Mouse (Mus musculus): ENCODE results near the gene Rxylt1. TPM values are rescaled to one million over a fixed set of nuclear protein-coding genes. Genes with fewer than 3 reads are reported as not detected.
A peak's percentile ranks its signal among the peaks of the same experiment; 100 is the strongest.

The Rxylt1 gene
- polyA plus RNA-seq, 1 experiment from 2014 or later: 27.7 TPM

DNA sequence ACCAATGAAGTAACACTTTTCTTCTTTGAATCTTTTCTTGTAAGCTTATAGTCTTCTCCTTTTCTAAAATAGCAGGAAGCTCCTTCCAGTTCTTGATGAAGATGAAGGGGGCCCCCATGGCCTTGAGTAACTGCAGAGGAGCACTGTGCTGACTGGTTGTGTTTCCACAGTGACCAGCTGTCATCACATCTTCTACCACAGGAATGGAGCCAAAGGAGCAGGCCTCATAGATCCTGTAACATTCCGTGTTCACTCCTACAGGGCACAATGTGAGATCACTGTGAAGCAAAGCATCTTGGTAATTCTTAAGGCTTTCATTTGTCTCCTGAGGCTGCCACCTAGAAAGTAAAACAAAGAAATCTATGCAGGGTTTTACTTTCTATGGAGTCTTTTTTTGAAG is 15.8 kb downstream of the Rxylt1 start:
- no peak overlapping the region for H3K4me3 ChIP-seq
- ATAC-seq: no peak
- no peak overlapping the region for H3K4me2 ChIP-seq
- no peak overlapping the region for H3K9ac ChIP-seq
- no peaks in the 10 kb centered on the region for H3K27me3 ChIP-seq
- peaks cover 7% of the 10 kb centered on the region; the same call in 1 of the 2 replicates for H3K9me3 ChIP-seq (replicated peaks)
- H3K36me3 ChIP-seq (ENCODE audit: poor library complexity, severe bottlenecking): peaks cover 16% of the 10 kb centered on the region
- no peaks in the 10 kb centered on the region for H3K4me1 ChIP-seq
- 87% methylated on average over 1 of the region's 1 CpGs for WGBS
- H3K27ac ChIP-seq: no peak overlapping the region

DNA sequence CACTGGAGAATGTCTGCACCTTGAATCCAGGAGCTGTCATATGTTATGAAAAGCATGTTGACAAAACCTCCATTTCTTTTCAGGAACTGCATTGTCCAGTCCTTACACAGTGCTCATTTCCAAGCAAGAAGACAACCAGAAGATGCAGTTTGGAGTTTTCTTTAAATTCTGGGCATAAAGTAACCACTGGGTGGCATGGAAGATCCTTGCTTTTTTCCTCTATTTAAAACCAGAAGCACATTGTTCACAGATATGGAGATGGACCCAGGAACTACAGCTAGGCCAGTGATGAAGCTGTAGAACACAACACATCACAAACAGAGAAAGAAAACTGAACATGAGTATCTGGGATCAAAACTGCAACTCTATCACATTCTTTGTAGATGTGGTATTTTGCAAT is 28.0 kb downstream of the Rxylt1 start:
- no peak overlapping the region for H3K9ac ChIP-seq
- H3K27me3 ChIP-seq: no peaks in the 10 kb centered on the region
- H3K9me3 ChIP-seq (replicated peaks): no peaks in the 10 kb centered on the region
- H3K4me1 ChIP-seq: no peaks in the 10 kb centered on the region
- H3K36me3 ChIP-seq (ENCODE audit: poor library complexity, severe bottlenecking): no peaks in the 10 kb centered on the region
- no peak for ATAC-seq
- H3K4me2 ChIP-seq: no peak overlapping the region
- no peak overlapping the region for H3K27ac ChIP-seq
- no peak overlapping the region for H3K4me3 ChIP-seq

DNA sequence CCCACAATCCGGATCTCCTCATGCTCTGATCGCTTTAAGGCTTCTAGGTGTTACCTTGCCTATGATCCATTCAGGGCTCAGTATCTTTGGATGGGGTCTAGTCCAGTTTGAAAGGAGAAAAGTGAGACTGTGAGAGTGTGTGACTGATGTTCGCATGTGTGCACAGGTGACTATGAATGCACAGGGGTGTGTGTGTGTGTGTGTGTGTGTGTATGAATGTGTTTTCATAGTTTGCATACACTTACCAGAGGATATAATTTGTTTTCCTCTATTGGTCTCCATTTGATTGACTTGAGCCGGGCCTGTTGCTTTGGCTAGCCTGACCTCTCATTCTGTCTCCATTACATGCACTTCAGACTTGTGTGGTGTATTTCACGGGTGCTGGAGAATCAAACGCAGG is 41.3 kb downstream of the Rxylt1 start:
- no peak overlapping the region for H3K4me3 ChIP-seq
- ATAC-seq: no peak
- no peaks in the 10 kb centered on the region for H3K4me1 ChIP-seq
- no peaks in the 10 kb centered on the region for H3K9me3 ChIP-seq (replicated peaks)
- H3K36me3 ChIP-seq (ENCODE audit: poor library complexity, severe bottlenecking): no peaks in the 10 kb centered on the region
- H3K4me2 ChIP-seq: no peak overlapping the region
- WGBS: 89% methylated on average over 6 of the region's 6 CpGs
- H3K9ac ChIP-seq: no peak overlapping the region
- H3K27ac ChIP-seq: no peak overlapping the region
- H3K27me3 ChIP-seq: no peaks in the 10 kb centered on the region

DNA sequence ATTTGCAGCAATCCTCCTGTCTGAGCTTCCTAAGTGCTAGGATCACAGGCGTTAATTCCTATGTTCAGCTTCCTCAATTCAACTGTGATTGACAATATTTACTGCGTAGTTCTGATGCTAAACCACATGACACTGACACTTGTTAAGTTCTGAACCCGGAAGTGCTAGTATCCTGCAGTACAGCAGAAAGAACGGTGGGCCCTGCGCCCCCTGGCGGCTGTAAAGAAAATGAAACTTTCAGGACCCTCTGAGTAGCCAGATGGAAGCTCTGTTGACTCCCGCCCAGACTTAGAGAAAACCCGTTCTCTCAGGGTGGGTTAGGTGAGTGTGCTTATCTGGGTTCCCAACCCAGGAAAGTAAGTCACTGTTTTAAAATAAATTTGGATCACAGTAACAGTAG is 42.6 kb downstream of the Rxylt1 start:
- no peaks in the 10 kb centered on the region for H3K9me3 ChIP-seq (replicated peaks)
- H3K27me3 ChIP-seq: no peaks in the 10 kb centered on the region
- 13% methylated on average over 8 of the region's 8 CpGs for WGBS
- no peaks in the 10 kb centered on the region for H3K4me1 ChIP-seq
- ATAC-seq: peak; percentile 85
- H3K4me3 ChIP-seq: no peak overlapping the region
- H3K9ac ChIP-seq: no peak overlapping the region
- no peaks in the 10 kb centered on the region for H3K36me3 ChIP-seq (ENCODE audit: poor library complexity, severe bottlenecking)
- H3K27ac ChIP-seq: no peak overlapping the region
- H3K4me2 ChIP-seq: no peak overlapping the region

DNA sequence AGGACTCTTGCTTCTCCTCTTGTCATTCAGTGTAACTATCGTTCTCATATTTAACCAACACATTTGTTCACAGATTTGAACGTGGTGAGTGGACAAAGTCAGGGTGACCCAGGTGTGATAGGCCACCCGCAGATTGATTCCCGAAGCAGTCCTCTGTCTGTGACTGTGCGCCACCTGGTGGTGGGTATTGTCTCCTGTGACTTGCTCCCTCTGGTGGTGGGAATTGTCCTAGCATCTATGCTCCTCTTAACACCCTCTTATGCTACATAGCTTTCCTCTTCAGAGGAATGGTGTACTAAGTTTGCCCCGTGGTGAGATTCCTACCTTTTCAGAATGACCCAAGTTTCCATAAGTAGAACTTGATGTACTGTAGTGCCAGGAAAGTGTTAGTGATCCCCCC is 45.3 kb downstream of the Rxylt1 start:
- H3K4me1 ChIP-seq: no peaks in the 10 kb centered on the region
- H3K27me3 ChIP-seq: no peaks in the 10 kb centered on the region
- H3K9me3 ChIP-seq (replicated peaks): no peaks in the 10 kb centered on the region
- H3K36me3 ChIP-seq (ENCODE audit: poor library complexity, severe bottlenecking): no peaks in the 10 kb centered on the region
- WGBS: 33% methylated on average over 6 of the region's 6 CpGs
- no peak overlapping the region for H3K9ac ChIP-seq
- no peak overlapping the region for H3K27ac ChIP-seq
- H3K4me2 ChIP-seq: no peak overlapping the region
- no peak overlapping the region for H3K4me3 ChIP-seq
- ATAC-seq: no peak

DNA sequence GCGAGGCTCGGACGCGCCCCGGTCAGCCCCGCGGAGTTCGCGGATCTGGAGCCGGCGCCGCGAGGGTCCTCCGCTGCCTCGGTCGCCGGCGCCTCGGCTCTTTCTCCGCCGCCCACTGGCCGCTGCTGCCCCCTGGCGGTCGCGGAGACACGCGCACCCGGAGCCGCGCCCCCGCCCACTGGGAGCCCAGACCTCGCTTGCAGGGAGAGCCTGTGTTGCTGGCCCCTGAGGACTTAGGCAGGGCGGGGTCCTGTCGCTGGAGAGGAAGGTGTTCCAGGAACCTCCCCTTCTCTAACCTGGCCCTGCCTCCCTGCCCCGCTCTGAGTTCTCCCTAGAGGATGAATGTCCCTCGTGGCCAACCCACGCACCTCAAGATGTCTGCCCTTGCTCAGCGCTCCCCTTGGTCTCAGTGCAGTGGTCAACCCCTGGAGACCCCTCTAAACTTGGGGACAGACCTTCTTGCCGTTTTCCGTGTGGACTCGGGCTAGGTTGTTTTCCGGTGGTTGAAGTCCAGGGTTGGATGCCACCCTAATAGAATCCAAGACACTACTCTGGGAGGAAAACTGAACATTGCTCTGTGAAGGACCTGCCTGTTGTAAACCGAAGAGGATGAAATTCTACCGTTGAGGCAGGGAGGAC is 49.3 kb downstream of the Rxylt1 start:
- peak overlapping the region; percentile 91 for H3K9ac ChIP-seq
- H3K4me3 ChIP-seq: peak overlapping the region; percentile 69
- H3K36me3 ChIP-seq (ENCODE audit: poor library complexity, severe bottlenecking): no peaks in the 10 kb centered on the region
- H3K27me3 ChIP-seq: no peaks in the 10 kb centered on the region
- H3K9me3 ChIP-seq (replicated peaks): no peaks in the 10 kb centered on the region
- H3K4me2 ChIP-seq: peak overlapping the region; percentile 77
- peak overlapping the region; percentile 79 for H3K27ac ChIP-seq
- 20% methylated on average over 23 of the region's 44 CpGs for WGBS
- peaks cover 15% of the 10 kb centered on the region for H3K4me1 ChIP-seq
- peak; percentile 79 for ATAC-seq

DNA sequence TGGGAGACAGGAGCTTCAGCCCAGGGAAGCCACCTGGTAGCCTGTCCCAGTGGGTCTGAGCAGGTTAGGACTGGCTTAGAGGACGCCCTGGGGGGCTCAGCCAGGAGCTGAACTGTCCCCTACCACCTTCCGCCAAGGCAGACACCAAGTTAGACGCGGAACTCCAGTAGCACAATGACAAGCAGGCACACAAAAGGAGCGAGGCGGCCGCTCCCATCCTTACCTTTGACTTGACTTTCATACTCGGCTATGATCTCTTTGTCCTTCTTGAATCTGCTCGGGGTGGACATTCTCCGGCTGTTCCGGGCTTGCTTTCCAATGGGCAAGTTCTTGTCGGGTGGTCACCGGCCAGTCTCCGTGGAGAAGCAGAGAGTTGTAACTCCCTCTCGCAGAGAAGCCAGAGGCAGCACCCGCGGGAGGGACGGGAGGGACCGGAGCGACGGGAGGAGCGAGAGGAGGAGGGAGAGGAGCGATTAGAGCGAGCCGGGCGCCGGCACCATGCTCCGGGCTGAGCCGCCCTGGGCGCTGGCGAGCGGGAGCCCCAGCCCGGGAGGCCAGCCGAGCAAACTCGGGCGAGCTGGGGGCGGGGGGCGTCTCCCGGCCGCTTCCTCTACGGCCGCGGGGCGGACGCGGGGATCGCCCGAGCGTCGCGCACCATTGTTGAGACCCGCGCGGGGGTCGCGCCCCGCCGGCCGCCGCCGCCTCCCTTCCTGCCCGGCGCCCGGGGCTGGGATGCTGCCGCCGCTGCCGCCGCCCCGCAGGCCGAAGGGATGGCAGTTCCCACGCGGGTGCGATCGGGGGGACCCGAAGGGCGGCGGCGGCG is 50.1 kb downstream of the Rxylt1 start, which contains the start of gene Srgap1:
TSS of gene Srgap1 (minus strand) at position 412 of the 823 bp plus-strand sequence.
- Histone ChIP-seq H3K27ac (peak within 1 kb of the TSS; percentile 79), H3K4me1 (peaks cover 15% of the 10 kb centered on the region), H3K4me2 (peak within 1 kb of the TSS; percentile 77), H3K9ac (peak within 1 kb of the TSS; percentile 91), H3K36me3 (ENCODE audit: poor library complexity, severe bottlenecking) (no peaks in the 10 kb centered on the region), H3K4me3 (peak within 1 kb of the TSS; percentile 69), H3K9me3 (replicated peaks) (no peaks in the 10 kb centered on the region), H3K27me3 (no peaks in the 10 kb centered on the region)
- WGBS: 0% methylated on average over 51 of the region's 79 CpGs
- peak; percentile 87 for ATAC-seq

DNA sequence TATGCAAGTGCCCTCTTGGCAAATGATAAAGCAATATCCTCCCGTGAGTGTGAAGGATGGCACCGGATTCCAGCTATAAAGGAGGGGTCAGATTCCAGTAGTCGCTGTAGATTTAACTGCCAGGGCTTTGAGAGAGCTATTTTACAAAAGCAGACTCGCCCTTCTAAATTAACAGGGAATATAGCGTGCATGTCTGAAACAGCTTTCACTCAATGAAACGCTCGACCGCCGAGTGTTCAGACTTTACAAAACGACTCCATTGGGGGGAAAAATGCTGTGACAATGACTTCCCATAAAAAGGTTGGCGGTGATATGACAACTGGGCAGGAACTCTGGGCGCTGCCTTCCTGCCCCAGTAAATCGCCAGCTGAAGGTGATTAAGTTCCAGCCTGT is 50.7 kb downstream of the Rxylt1 start:
- Histone ChIP-seq H3K4me3 (peak overlapping the region; percentile 69), H3K27me3 (no peaks in the 10 kb centered on the region), H3K4me1 (peaks cover 15% of the 10 kb centered on the region), H3K4me2 (peak overlapping the region; percentile 77), H3K27ac (peak overlapping the region; percentile 79), H3K9me3 (replicated peaks) (no peaks in the 10 kb centered on the region), H3K9ac (peak overlapping the region; percentile 91), H3K36me3 (ENCODE audit: poor library complexity, severe bottlenecking) (no peaks in the 10 kb centered on the region)
- WGBS: under 1% methylated on average over 13 of the region's 13 CpGs
- ATAC-seq: 0 out of 2 replicates have a peak, but pooled peaks have one; percentile 4

DNA sequence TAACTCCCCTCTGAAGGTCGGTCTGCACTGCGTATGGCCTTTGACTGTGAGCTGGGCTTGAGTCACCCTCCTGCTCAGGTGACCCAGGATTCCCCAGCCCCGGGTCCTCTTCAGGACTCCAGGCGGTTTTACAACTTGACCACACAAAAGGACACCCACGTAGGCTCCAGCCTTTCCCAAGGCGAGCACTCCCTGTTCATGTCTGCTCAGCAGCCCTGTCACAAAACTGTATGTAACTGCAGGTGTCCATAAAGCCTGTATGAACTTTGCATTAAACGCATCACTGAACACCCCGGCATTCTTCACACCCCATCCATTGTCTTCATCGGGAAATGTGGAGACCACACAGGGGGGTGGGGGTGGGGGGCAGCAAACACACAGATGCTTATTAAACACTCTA is 51.2 kb downstream of the Rxylt1 start:
- Histone ChIP-seq H3K4me1 (peaks cover 15% of the 10 kb centered on the region), H3K4me3 (peak overlapping the region; percentile 69), H3K9ac (peak overlapping the region; percentile 91), H3K27me3 (no peaks in the 10 kb centered on the region), H3K27ac (peak overlapping the region; percentile 12; the same call in 1 of the 2 replicates), H3K4me2 (peak overlapping the region; percentile 77), H3K9me3 (replicated peaks) (no peaks in the 10 kb centered on the region), H3K36me3 (ENCODE audit: poor library complexity, severe bottlenecking) (no peaks in the 10 kb centered on the region)
- WGBS: 6% methylated on average over 9 of the region's 9 CpGs
- peak; percentile 2; the same call in 1 of the 2 replicates for ATAC-seq

DNA sequence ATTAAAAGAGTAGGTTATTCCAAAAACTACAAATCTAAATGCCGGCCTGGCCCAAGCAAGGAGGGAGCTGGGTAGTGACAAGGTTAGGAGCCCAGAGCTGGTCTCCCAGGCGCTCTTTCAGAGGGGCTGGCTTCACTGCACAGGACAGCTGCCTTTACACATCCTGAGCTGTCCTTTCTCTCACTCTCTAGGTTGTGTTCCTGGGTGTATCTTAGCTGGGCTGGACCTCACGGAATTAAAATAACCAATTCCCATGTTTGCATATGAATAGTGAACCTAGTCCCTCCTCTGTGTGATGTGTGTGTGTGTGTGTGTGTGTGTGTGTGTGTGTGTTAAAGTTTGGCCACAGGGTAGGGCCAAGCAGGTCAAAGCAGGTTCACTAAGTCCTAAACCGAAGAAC is 52.2 kb downstream of the Rxylt1 start:
- peak overlapping the region; percentile 45 for H3K9ac ChIP-seq
- H3K36me3 ChIP-seq (ENCODE audit: poor library complexity, severe bottlenecking): no peaks in the 10 kb centered on the region
- H3K4me3 ChIP-seq: peak overlapping the region; percentile 69
- ATAC-seq: no peak
- WGBS: 50% methylated on average over 4 of the region's 4 CpGs
- H3K27me3 ChIP-seq: no peaks in the 10 kb centered on the region
- H3K27ac ChIP-seq: no peak overlapping the region
- H3K4me2 ChIP-seq: peak overlapping the region; percentile 77
- peaks cover 15% of the 10 kb centered on the region for H3K4me1 ChIP-seq
- peaks cover 4% of the 10 kb centered on the region; the same call in 1 of the 2 replicates for H3K9me3 ChIP-seq (replicated peaks)

DNA sequence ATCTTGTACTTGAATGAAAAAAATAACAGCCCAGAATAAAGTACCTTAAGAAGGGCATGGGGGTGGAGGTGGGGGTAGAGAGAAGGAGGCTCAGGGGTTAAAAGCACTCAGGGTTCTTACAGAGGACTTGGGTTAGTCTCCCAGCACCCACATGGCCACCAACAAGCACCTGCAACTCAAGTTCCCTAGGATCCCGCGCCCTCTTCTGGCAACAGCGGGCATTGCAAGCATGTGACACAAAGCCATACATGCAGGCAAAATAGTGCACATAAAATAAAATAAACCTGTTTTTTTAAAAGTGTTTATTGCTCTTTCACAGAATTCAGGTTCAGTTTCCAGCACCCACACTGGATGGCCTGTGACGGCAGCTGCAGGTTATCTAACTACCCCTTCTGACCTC is 56.8 kb downstream of the Rxylt1 start:
- WGBS: 37% methylated on average over 4 of the region's 4 CpGs
- ATAC-seq: no peak

DNA sequence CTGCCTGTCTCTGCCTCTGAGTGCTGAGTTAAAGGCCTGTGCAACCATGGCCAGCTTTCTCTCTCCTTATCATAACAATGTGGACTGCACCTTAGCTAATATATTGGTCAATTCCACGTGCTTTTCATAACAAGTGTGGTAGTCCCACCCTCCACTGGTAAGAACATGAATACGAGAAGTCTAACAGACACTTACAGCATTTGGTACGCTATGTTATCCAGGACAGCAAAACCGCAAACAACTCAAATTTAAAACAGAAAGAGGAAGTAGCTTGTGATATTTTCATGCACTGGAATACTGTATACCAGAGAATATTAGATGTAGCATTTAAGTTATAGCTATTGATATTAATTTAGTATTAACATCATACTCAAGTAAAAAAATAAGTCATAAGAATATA is 57.6 kb downstream of the Rxylt1 start:
- Histone ChIP-seq H3K36me3 (ENCODE audit: poor library complexity, severe bottlenecking) (peaks cover 8% of the 10 kb centered on the region; the same call in 1 of the 2 replicates), H3K27me3 (no peaks in the 10 kb centered on the region), H3K9ac (no peak overlapping the region), H3K9me3 (replicated peaks) (peaks cover 4% of the 10 kb centered on the region; the same call in 1 of the 2 replicates), H3K27ac (no peak overlapping the region), H3K4me1 (peaks cover under 1% of the 10 kb centered on the region; the same call in 1 of the 2 replicates), H3K4me3 (no peak overlapping the region), H3K4me2 (no peak overlapping the region)
- 92% methylated on average over 4 of the region's 4 CpGs for WGBS
- ATAC-seq: no peak

More for the DNA sequence above, 56.8 kb downstream of the Rxylt1 start:
- Histone ChIP-seq H3K4me1 (peaks cover 7% of the 10 kb centered on the region), H3K9ac (no peak overlapping the region), H3K27me3 (no peaks in the 10 kb centered on the region), H3K4me3 (no peak overlapping the region), H3K9me3 (replicated peaks) (peaks cover 4% of the 10 kb centered on the region; the same call in 1 of the 2 replicates), H3K36me3 (ENCODE audit: poor library complexity, severe bottlenecking) (peaks cover 8% of the 10 kb centered on the region; the same call in 1 of the 2 replicates), H3K4me2 (no peak overlapping the region), H3K27ac (no peak overlapping the region)

Measured in forebrain, embryonic 13.5 days (tissue).